Mouse (Mus musculus) neural tube, embryonic 14.5 days (tissue): ENCODE results near the gene Gm37240. TPM values are rescaled to one million over a fixed set of nuclear protein-coding genes. Genes with fewer than 3 reads are reported as not detected.

Source experiments
- ATAC-seq: fragments of 200-750 bp; cut with Nextera tagmentation; 2 replicates; pipeline ENCODE4 v1.8.0; 2017; ENCODE audit warnings: low read depth, mild to moderate bottlenecking, moderate TSS enrichment, moderate library complexity
- H3K27ac ChIP-seq: fragments of 300-500 bp; sonication (generic); 2 replicates; pipeline ENCODE4 v1.5.1; 2014; ENCODE audit warnings: low read depth, mild to moderate bottlenecking, control low read depth, low read length, moderate library complexity, mixed read lengths
- H3K27me3 ChIP-seq: fragments of 300-500 bp; sonication (generic); 2 replicates; pipeline ENCODE4 v1.6.1; 2014; ENCODE audit warnings: low read length; ENCODE audit not compliant: control insufficient read depth, insufficient read depth
- H3K36me3 ChIP-seq: fragments of 300-500 bp; sonication (generic); 2 replicates; pipeline ENCODE4 v1.6.1; 2014; ENCODE audit warnings: low read length, mixed read lengths; ENCODE audit not compliant: control insufficient read depth, insufficient read depth
- H3K4me1 ChIP-seq: fragments of 300-500 bp; sonication (generic); 2 replicates; pipeline ENCODE4 v1.6.1; 2014; ENCODE audit warnings: low read length; ENCODE audit not compliant: control insufficient read depth, insufficient read depth
- H3K4me2 ChIP-seq: fragments of 300-500 bp; sonication (generic); 2 replicates; pipeline ENCODE4 v1.6.1; 2014; ENCODE audit warnings: mild to moderate bottlenecking, low read depth, low read length, control low read depth
- H3K4me3 ChIP-seq: fragments of 300-500 bp; sonication (generic); 2 replicates; pipeline ENCODE4 v1.5.1; 2014; ENCODE audit warnings: low read depth, low read length, control low read depth, mixed read lengths
- H3K9ac ChIP-seq: fragments of 300-500 bp; sonication (generic); replicated peaks from 2 replicates; pipeline ENCODE4 v1.6.1; 2014; ENCODE audit warnings: low read depth, mild to moderate bottlenecking, control low read depth, low read length, mixed read lengths
- H3K9me3 ChIP-seq: fragments of 300-500 bp; sonication (generic); 2 replicates; pipeline ENCODE4 v1.6.1; 2016; ENCODE audit warnings: low read length; ENCODE audit not compliant: control insufficient read depth
- WGBS: fragments of 180-500 bp; shearing (Covaris S2); extraction: QIAGEN DNeasy Blood & Tissue Kit; methylation state at CpG from one replicate; pipeline ENCODE4 v1.1.7; 2014; 5-methylcytosine and 5-hydroxymethylcytosine counted together
- polyA plus RNA-seq: library from polyadenylated mRNA; unstranded; fragments of >200 nt; fragmentation: Nextera tagmentation; extraction: Ambion mirVana; gene quantifications from 2 replicates; pipeline ENCODE4 v1.2.1, GENCODE M21; 2014

The Gm37240 gene
- polyA plus RNA-seq, 1 experiment from 2014 or later: not detected

DNA sequence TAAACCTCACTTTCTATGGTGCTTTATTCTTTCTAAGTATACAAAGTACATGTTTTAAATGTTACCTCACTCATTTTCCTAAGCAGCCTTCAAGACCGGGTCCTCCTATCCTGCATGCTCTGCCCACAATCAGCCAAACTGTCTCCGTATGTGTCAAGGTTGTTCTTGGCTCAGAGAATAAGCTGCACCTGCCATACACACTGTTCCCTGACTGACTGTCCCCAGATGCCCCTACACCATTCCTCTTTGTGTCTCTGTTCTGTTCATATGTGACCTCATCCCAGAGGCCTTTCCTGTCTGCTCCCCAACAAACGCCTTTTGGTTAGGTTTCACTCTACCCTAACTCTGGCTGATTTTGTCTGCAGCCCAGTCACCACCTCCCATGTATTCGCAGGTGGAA, 60.0 kb downstream of the Gm37240 start:
- WGBS: 59% methylated on average over 4 of the region's 4 CpGs

DNA sequence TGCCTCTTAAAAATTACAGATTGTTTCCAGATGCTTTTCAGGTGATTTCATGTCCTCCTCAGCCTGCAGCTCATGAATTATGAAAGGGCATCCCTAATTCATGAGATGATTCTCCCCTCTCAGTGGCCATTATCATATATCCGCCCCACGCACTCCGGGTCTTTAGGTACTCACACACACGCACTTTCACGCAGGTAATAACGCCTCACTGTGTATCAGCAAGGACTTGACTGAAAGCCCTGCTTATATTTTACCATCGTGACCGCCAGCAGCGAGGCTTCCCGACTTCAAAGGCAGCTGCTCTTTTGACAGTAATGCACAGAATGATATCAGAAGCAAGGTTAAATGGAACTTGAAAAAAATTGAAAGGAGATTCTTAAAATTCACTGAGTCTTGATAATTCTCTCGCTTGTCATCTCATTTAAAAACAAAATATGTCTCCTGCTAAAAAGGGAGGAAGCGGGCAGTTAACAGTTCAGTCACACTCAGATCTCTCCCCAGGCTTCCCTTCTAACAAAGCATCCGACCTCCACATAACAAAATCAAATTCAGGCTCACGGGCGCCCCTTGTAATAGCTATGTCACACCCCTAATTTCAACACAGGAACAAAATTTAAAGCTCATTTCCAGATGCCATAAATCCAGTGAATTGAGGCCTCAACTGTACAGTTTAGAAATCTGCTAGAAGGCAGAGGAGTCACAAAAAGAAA, 66.3 kb downstream of the Gm37240 start:
- WGBS: 52% methylated on average over 15 of the region's 15 CpGs
- Histone ChIP-seq H3K27ac (no peak overlapping the region; the same call in 1 of the 2 replicates), H3K4me1 (no peaks in the 10 kb centered on the region), H3K27me3 (no peaks in the 10 kb centered on the region), H3K9me3 (no peaks in the 10 kb centered on the region), H3K4me3 (no peak overlapping the region), H3K4me2 (no peak overlapping the region), H3K9ac (no peak overlapping the region), H3K36me3 (no peaks in the 10 kb centered on the region)
- ATAC-seq: no peak; the same call in 1 of the 2 replicates

More for the DNA sequence above, 60.0 kb downstream of the Gm37240 start:
- Histone ChIP-seq H3K4me2 (no peak overlapping the region), H3K4me1 (0 out of 2 replicates have a peak, but pooled peaks cover 4% of the 10 kb centered on the region), H3K9me3 (no peaks in the 10 kb centered on the region), H3K27me3 (no peaks in the 10 kb centered on the region), H3K36me3 (no peaks in the 10 kb centered on the region), H3K27ac (no peak overlapping the region), H3K9ac (no peak overlapping the region), H3K4me3 (no peak overlapping the region)
- no peak for ATAC-seq

DNA sequence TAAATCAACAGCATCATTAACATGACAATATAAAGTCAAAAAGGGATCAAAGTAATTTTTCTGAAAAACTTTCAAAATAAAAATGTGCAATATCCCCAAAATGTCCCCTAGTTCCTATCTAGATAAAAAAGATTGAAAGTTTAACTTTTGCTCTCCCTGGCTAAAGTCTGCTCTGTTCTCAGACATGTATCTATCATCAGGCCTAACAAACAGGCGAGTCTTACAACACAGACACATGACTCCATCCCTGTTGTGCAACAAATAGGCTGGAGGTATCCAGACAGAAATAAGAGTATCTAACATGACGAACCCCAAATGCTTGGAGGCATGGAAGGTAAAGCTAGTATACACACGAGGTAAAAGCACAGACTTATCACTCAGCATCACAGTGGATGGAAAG, 68.0 kb downstream of the Gm37240 start:
- no peaks in the 10 kb centered on the region for H3K9me3 ChIP-seq
- H3K4me3 ChIP-seq: no peak overlapping the region
- no peaks in the 10 kb centered on the region for H3K4me1 ChIP-seq
- no peak for ATAC-seq
- no peak overlapping the region for H3K27ac ChIP-seq
- H3K4me2 ChIP-seq: no peak overlapping the region
- H3K27me3 ChIP-seq: no peaks in the 10 kb centered on the region
- H3K9ac ChIP-seq: no peak overlapping the region
- no peaks in the 10 kb centered on the region for H3K36me3 ChIP-seq
- WGBS: 82% methylated on average over 3 of the region's 3 CpGs

DNA sequence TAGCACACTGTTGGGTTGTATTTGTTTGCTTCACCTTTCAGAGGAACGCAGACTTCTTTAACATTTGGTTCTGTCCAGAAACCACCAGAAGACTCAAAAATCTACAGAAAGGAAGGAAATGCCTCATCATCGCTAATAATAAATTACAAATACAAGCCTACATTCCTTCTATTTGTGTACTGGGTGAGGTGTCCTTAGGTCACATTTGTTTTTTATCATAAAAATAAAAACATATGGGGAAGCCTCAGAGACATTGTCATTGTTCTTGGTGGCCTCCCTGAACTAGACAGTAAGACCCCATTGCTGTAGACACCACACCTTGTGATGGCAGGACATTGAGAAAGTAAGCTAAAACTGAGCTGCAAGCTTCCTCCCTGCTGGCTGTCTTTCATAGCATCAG, 70.1 kb downstream of the Gm37240 start, which contains the start of gene Fam160a1:
TSS of gene Fam160a1 (minus strand) at position 101 of the 400 bp plus-strand sequence.
- Histone ChIP-seq H3K27ac (no peak within 1 kb of the TSS), H3K9me3 (no peaks in the 10 kb centered on the region), H3K27me3 (no peaks in the 10 kb centered on the region), H3K9ac (no peak within 1 kb of the TSS), H3K4me2 (no peak within 1 kb of the TSS), H3K4me3 (no peak within 1 kb of the TSS), H3K36me3 (no peaks in the 10 kb centered on the region), H3K4me1 (no peaks in the 10 kb centered on the region)
- ATAC-seq: no peak
- 92% methylated on average over 2 of the region's 2 CpGs for WGBS

DNA sequence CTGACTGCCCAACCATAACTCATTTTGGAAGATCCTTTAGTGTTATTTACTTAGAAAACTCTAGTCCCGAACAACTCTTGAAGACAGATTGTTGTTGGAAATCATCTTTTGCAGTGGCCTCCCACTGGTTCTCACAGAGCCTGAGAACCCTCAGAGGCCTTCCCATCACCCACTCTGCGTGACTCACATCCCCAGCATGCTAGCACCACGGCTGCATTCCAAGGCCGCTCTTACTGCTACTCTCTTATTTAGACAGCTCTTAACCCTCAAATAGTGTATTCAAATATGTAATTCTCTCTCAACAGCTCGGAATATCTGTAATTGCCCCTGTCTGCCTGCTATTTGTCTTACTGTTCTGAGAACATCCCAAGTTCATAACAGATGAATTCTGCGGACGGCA, 73.1 kb downstream of the Gm37240 start:
- Histone ChIP-seq H3K4me2 (no peak overlapping the region), H3K27me3 (no peaks in the 10 kb centered on the region), H3K9ac (no peak overlapping the region), H3K36me3 (no peaks in the 10 kb centered on the region), H3K27ac (no peak overlapping the region), H3K4me3 (no peak overlapping the region), H3K4me1 (no peaks in the 10 kb centered on the region), H3K9me3 (no peaks in the 10 kb centered on the region)
- WGBS: 73% methylated on average over 7 of the region's 7 CpGs
- no peak for ATAC-seq

DNA sequence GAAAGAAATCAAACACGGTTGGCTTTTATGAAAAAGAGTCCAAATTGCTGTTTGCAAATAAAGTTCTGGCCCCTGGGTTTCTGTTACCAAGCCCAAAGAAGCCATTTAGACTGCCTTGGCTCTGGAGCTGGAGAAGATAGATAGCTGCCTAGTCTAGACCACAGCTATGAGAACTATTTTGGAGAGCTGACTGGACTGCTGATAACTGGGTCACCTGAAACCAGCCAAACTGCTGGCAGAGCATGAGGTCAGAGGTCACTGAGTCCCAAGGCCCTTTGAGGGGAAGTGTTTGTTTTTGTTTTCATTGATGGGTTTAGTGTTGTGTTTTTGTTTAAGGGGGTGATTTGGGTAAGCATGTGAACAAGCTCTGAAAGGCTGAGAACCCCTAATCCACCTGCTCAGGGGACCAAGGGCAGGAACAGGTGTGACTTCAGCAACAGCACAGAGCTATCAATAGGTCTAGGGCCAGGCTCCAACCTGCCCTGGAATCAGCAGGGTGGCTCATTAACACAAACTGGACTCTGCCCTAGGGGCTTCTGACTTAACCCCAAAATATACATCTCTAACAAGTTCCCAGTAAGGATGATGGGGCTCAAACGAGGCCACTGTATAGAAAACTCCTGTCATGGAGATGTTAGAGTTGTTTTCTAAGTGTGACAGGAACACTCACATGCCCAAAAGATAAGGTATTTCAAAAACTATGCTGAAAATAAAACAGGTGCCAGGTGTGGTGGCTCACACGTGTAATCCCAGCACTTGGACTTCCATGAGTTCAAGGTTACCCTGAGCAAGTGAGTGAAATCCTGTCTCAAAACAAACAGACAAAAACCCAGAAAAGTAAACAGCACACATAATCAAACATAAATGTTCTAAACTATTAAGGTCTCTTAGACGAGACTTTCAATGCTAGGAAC, 74.0 kb downstream of the Gm37240 start:
- H3K4me3 ChIP-seq: no peak overlapping the region

DNA sequence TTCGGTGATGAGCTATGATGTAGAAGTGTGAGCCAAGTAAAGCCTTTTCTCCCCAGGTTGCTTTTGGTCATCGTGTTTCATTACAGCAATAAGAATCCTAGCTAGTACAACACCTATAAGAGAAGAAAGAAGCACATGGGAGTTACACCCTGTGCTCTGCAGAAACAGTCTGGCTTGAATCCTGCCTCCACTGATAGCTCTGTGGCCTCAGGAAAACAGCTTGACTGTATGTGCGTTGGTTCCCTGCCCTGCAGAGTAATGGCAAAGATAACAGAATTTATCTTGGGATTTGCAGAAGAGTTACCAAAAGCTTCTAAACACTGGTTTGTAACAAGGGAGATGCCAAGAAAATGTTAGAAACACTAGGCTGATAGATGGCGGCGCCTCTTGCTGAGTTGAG, 75.3 kb downstream of the Gm37240 start:
- Histone ChIP-seq H3K9me3 (no peaks in the 10 kb centered on the region), H3K27ac (no peak overlapping the region), H3K4me1 (no peaks in the 10 kb centered on the region), H3K4me3 (no peak overlapping the region), H3K36me3 (no peaks in the 10 kb centered on the region), H3K27me3 (no peaks in the 10 kb centered on the region), H3K4me2 (no peak overlapping the region), H3K9ac (no peak overlapping the region)
- 91% methylated on average over 5 of the region's 5 CpGs for WGBS
- no peak for ATAC-seq

More for the DNA sequence above, 74.0 kb downstream of the Gm37240 start:
- Histone ChIP-seq H3K27ac (no peak overlapping the region), H3K9me3 (no peaks in the 10 kb centered on the region), H3K36me3 (no peaks in the 10 kb centered on the region), H3K9ac (no peak overlapping the region), H3K4me2 (no peak overlapping the region), H3K4me1 (no peaks in the 10 kb centered on the region), H3K27me3 (no peaks in the 10 kb centered on the region)
- 79% methylated on average over 4 of the region's 4 CpGs for WGBS
- ATAC-seq: no peak

DNA sequence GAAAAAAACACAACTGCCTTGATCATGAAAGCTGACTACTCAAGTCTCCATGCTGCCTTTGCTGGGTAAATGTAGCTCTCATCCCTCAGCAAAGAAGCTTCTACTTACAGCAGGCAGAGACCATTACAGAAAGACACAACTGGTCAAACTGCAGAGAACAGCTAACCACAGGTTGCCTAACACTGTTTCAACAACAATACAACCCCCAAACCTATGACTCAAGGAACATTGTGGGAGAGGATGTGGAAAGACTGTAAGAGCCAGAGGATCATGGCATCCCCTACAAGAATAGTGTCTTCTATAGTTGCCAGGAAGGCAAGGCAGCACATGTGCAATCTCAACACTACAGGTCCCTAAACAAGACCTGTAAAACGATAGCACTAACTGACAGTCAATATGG, 94.2 kb downstream of the Gm37240 start:
- Histone ChIP-seq H3K9ac (no peak overlapping the region), H3K27me3 (no peaks in the 10 kb centered on the region), H3K27ac (no peak overlapping the region), H3K4me2 (no peak overlapping the region), H3K36me3 (no peaks in the 10 kb centered on the region), H3K4me3 (no peak overlapping the region), H3K4me1 (no peaks in the 10 kb centered on the region), H3K9me3 (no peaks in the 10 kb centered on the region)
- ATAC-seq: no peak
- 50% methylated on average over 1 of the region's 1 CpGs for WGBS

DNA sequence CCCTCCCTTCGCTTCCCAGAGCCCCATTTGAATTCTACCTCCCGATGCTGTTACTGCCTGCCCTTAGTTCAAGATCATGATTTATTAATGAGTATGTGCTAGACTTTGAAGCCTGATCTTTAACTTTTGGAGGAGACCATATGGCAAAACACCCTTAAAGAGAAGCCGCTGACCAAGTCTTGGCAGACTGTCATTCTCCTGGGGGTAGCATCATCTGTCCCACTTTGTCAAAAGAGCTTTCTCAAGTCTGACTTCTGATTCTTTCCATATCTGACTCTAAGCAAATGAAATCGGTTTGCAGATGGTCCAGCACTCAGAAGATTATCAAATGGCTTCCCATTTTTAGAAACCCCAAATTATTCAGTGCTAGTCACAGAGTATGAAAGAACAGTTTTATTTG, 97.6 kb downstream of the Gm37240 start:
- 69% methylated on average over 4 of the region's 4 CpGs for WGBS
- Histone ChIP-seq H3K9ac (no peak overlapping the region), H3K36me3 (no peaks in the 10 kb centered on the region), H3K4me1 (no peaks in the 10 kb centered on the region), H3K4me2 (no peak overlapping the region), H3K27ac (no peak overlapping the region), H3K27me3 (no peaks in the 10 kb centered on the region), H3K4me3 (no peak overlapping the region), H3K9me3 (no peaks in the 10 kb centered on the region)
- ATAC-seq: no peak
